Mouse (Mus musculus): ENCODE measurements at regions not wholly inside any gene's neighbourhood (a gene's known extent, or its start where the extent isn't known, plus 50 kb on each side); places are given as distances from the start of the nearest gene placed in this dataset.

DNA sequence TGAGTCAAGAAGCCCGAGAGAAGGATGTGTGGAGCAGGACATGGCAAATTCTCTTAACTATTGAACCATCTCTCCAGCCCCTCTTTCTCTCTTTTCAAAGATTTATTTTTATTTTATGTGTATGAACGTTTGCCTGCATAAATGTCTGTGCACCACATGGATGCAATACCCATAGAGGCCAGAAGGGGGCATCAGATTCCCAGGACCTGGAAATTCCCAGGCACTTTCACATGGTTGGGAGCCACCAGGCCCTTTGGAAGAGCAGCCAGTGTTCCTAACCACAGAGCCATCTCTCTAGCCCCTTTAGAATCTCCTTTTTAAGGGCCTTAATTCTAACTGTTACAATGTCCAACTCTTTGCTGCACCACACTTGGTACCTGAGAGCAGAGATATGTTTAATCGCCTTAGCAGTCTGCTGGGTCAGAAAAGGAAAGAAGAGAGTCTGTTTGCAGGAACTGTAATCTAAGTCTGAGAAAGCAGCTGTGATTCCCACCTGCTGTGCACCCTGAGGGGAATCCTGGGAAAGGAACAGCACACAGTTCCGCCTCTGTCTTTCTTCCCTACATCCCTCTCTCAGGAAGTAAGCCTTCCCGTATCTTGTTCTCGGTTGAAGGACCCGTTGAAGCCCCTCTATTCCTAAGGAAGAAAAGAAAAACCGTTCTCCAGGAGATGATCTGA lies 186.8 kb downstream of the Katnal1 start:
- Histone ChIP-seq H3K9me3 (replicated peaks; ENCODE audit: control insufficient read depth, low read length) (no peaks in the 10 kb centered on the region), H3K27me3 (ENCODE audit: control insufficient read depth, insufficient read depth, low read length) (no peaks in the 10 kb centered on the region), H3K9ac (ENCODE audit: low read depth, low read length) (no peak overlapping the region), H3K27ac (ENCODE audit: low read depth, low read length) (no peak overlapping the region), H3K4me1 (ENCODE audit: control insufficient read depth, insufficient read depth, low read length) (peaks cover 6% of the 10 kb centered on the region; the same call in 1 of the 2 replicates), H3K4me3 (ENCODE audit: low read depth, low read length) (no peak overlapping the region), H3K36me3 (ENCODE audit: control insufficient read depth, insufficient read depth, low read length) (no peaks in the 10 kb centered on the region), H3K4me2 (no peak overlapping the region)
- WGBS (ENCODE audit: insufficient replicate concordance): 87% methylated on average over 8 of the region's 8 CpGs
- no peak for ATAC-seq (replicated peaks; ENCODE audit: insufficient number of reproducible peaks, low FRiP score, low TSS enrichment)

DNA sequence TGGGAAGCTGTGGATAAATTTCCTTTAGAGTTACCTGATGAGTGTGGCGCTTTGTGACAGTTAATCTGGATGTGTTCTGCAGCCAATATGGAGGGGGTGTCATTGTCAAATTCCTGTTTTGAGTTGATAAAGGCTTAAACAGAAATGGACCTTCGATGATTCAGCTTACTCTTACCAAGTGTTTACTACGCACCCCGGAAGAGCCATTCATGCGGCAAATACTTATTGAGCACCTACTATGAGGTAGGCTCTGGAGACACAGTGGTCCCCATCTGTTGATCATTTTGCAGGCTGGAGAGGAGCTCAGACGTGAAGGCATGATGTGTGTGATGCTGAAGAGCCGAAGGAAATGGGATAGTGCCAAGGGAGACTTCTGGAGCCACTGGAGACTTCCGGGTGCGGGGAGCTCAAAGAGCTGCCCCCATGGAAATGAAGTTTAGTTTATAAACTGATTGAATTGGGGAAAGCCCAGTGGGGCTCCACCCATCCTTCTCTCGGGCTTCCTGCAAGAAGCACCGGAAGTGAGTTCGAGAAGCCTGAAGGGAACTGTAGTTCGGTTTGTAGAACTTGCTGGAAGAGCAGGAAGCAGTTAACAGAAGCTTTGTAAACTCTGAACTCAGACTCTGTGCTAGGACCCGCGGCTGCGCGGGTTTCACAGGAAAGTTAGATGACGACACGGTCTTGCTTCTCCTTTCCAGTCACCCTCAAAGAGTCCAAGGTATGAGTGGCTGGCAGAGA lies 187.7 kb downstream of the Katnal1 start:
- Histone ChIP-seq H3K4me2 (no peak overlapping the region), H3K4me3 (ENCODE audit: low read depth, low read length) (no peak overlapping the region), H3K9me3 (replicated peaks; ENCODE audit: control insufficient read depth, low read length) (no peaks in the 10 kb centered on the region), H3K27ac (ENCODE audit: low read depth, low read length) (no peak overlapping the region), H3K27me3 (ENCODE audit: control insufficient read depth, insufficient read depth, low read length) (no peaks in the 10 kb centered on the region), H3K36me3 (ENCODE audit: control insufficient read depth, insufficient read depth, low read length) (no peaks in the 10 kb centered on the region), H3K9ac (ENCODE audit: low read depth, low read length) (no peak overlapping the region), H3K4me1 (ENCODE audit: control insufficient read depth, insufficient read depth, low read length) (peaks cover 6% of the 10 kb centered on the region; the same call in 1 of the 2 replicates)
- ATAC-seq (replicated peaks; ENCODE audit: insufficient number of reproducible peaks, low FRiP score, low TSS enrichment): no peak
- 87% methylated on average over 19 of the region's 19 CpGs for WGBS (ENCODE audit: insufficient replicate concordance)

DNA sequence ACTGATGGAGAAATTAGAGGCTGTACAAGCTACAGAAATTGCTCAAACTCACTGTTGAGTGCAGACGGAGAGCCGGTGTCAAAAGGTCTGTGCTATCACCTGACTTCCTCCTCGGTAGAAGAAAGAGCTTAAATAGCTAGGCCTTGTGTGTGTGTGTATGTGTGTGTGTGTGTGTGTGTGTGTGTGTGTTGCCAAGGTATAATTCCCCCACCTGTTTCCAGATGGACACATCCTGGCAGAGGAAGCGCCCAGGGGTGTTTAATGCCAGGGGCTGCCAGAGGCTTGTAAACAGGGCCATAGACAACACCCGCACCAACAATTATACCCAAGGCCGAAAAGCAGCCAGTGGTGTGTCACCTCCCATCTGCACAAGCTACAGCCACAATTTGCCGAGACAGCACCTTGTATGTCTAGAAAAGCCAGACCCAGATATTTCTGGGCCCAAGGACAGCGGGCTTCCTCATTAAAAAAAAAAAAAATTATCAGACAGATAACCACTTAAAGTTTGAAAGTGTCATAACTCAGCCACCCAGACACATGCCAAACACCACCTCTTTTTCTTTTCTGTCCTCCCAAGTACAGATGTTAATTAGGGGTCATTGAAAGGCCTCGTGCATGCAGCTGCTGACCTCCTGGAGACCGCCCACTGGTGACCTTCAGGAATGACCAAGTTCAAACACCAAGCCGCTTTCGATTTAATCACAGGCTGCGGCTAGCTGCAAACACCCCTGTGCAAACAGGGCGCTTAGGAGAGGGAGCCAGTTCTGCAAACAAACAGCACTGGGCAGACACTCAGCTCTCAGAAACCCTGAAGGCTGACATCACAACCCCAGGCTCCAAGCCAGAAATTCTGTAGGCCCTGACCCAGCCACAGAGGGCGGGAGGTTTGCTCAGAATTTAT lies 188.0 kb upstream of the Ubl3 start:
- H3K36me3 ChIP-seq (ENCODE audit: control insufficient read depth, insufficient read depth, low read length): no peaks in the 10 kb centered on the region
- no peak overlapping the region for H3K4me3 ChIP-seq (ENCODE audit: low read depth, low read length)
- peaks cover 6% of the 10 kb centered on the region; the same call in 1 of the 2 replicates for H3K4me1 ChIP-seq (ENCODE audit: control insufficient read depth, insufficient read depth, low read length)
- no peak for ATAC-seq (replicated peaks; ENCODE audit: insufficient number of reproducible peaks, low FRiP score, low TSS enrichment)
- no peak overlapping the region for H3K27ac ChIP-seq (ENCODE audit: low read depth, low read length)
- no peak overlapping the region for H3K4me2 ChIP-seq
- H3K27me3 ChIP-seq (ENCODE audit: control insufficient read depth, insufficient read depth, low read length): no peaks in the 10 kb centered on the region
- no peak overlapping the region for H3K9ac ChIP-seq (ENCODE audit: low read depth, low read length)
- WGBS (ENCODE audit: insufficient replicate concordance): 57% methylated on average over 15 of the region's 15 CpGs
- no peaks in the 10 kb centered on the region for H3K9me3 ChIP-seq (replicated peaks; ENCODE audit: control insufficient read depth, low read length)

DNA sequence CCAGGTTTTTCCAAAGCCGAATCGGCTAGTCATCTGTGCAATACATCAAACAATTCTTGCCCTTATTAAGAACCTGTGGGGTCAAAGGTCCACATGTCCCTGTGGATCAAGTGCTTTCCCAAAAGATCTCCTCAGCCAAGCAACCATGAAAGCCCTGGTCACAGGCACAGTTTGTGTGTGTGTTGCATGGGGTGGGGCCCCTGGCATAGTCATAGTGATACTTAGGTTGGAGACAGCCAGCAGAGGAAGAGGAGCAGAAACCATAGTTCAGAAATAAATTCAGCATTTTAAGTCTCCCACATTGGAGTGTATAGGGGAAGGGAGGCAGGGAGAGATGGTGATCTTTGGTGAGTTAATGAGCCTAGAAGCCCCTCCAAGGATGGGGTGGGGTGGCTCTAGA lies 187.1 kb upstream of the Ubl3 start:
- ATAC-seq (replicated peaks; ENCODE audit: insufficient number of reproducible peaks, low FRiP score, low TSS enrichment): no peak
- no peak overlapping the region for H3K4me3 ChIP-seq (ENCODE audit: low read depth, low read length)
- H3K27ac ChIP-seq (ENCODE audit: low read depth, low read length): no peak overlapping the region
- H3K4me1 ChIP-seq (ENCODE audit: control insufficient read depth, insufficient read depth, low read length): peaks cover 6% of the 10 kb centered on the region; the same call in 1 of the 2 replicates
- H3K36me3 ChIP-seq (ENCODE audit: control insufficient read depth, insufficient read depth, low read length): no peaks in the 10 kb centered on the region
- H3K9me3 ChIP-seq (replicated peaks; ENCODE audit: control insufficient read depth, low read length): no peaks in the 10 kb centered on the region
- no peaks in the 10 kb centered on the region for H3K27me3 ChIP-seq (ENCODE audit: control insufficient read depth, insufficient read depth, low read length)
- H3K4me2 ChIP-seq: no peak overlapping the region
- WGBS (ENCODE audit: insufficient replicate concordance): 80% methylated on average over 2 of the region's 2 CpGs
- H3K9ac ChIP-seq (ENCODE audit: low read depth, low read length): no peak overlapping the region

DNA sequence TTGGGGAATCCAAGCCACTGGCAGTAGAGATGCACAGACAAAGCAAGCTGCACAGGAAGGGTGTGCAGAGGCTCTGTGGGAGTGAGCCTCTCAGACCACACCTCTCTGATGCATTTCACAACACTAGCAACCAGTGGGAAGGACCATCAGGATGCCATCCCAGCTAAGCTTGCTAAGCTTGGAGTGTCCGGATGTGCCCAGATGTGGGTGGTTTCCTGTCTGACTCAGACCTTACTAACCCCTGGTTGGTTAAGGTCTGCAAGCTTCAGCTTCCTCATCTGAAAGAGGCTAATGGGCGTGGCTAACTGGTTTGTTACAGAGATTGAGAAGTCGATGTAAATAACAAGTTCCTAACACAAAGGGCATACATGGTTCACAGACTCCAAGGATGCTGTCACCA lies 186.6 kb upstream of the Ubl3 start:
- no peak overlapping the region for H3K9ac ChIP-seq (ENCODE audit: low read depth, low read length)
- WGBS (ENCODE audit: insufficient replicate concordance): 68% methylated on average over 3 of the region's 3 CpGs
- no peaks in the 10 kb centered on the region for H3K36me3 ChIP-seq (ENCODE audit: control insufficient read depth, insufficient read depth, low read length)
- H3K9me3 ChIP-seq (replicated peaks; ENCODE audit: control insufficient read depth, low read length): no peaks in the 10 kb centered on the region
- no peaks in the 10 kb centered on the region for H3K27me3 ChIP-seq (ENCODE audit: control insufficient read depth, insufficient read depth, low read length)
- no peak overlapping the region for H3K27ac ChIP-seq (ENCODE audit: low read depth, low read length)
- H3K4me2 ChIP-seq: no peak overlapping the region
- H3K4me3 ChIP-seq (ENCODE audit: low read depth, low read length): no peak overlapping the region
- peaks cover 6% of the 10 kb centered on the region; the same call in 1 of the 2 replicates for H3K4me1 ChIP-seq (ENCODE audit: control insufficient read depth, insufficient read depth, low read length)
- 0 out of 2 replicates have a peak, but pooled peaks have one; percentile 22 for ATAC-seq (replicated peaks; ENCODE audit: insufficient number of reproducible peaks, low FRiP score, low TSS enrichment)

DNA sequence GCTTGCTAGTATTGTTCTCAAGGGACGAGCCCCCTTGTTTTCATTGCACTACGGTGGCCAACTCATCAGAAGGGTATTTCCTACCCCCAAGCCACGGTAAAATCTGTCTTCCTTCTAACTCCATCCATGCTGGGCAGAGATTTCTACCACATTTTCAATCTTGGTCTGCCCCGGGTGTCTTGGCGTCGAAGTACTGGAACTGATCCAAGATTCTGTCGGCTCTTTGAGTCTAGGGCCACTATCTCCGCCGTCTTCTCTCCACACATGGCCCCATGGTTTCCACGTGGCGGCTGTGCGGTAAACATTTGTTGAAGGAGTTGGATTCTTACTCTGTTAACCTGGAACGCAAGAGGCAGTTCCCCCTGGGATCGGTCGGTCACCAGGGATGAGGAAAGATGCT lies 177.0 kb upstream of the Ubl3 start:
- WGBS (ENCODE audit: insufficient replicate concordance): 61% methylated on average over 15 of the region's 15 CpGs
- Histone ChIP-seq H3K27ac (ENCODE audit: low read depth, low read length) (no peak overlapping the region), H3K4me3 (ENCODE audit: low read depth, low read length) (no peak overlapping the region), H3K27me3 (ENCODE audit: control insufficient read depth, insufficient read depth, low read length) (no peaks in the 10 kb centered on the region; the same call in 1 of the 2 replicates), H3K9ac (ENCODE audit: low read depth, low read length) (no peak overlapping the region), H3K36me3 (ENCODE audit: control insufficient read depth, insufficient read depth, low read length) (no peaks in the 10 kb centered on the region), H3K4me2 (no peak overlapping the region), H3K9me3 (replicated peaks; ENCODE audit: control insufficient read depth, low read length) (no peaks in the 10 kb centered on the region), H3K4me1 (ENCODE audit: control insufficient read depth, insufficient read depth, low read length) (no peaks in the 10 kb centered on the region)
- no peak for ATAC-seq (replicated peaks; ENCODE audit: insufficient number of reproducible peaks, low FRiP score, low TSS enrichment)

DNA sequence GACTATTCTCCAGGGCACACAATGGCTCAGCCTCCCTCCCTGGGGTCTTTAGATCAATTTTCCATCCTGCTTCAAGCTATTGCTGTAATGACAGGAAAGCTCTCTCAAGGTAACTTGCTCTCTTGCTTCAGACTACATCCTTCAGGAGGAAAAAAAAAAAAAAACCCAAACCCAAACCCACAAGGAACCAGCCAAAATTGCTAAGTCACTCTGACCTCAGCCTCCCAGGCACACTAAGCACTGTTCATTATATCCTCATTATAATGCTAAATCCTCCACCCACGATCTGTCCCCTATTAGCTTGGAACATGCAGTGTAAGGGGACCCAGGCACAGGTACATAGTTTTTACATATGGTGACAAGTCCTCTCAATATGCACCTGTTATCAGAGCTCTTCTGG lies 175.9 kb upstream of the Ubl3 start:
- Histone ChIP-seq H3K4me2 (no peak overlapping the region), H3K4me1 (ENCODE audit: control insufficient read depth, insufficient read depth, low read length) (no peaks in the 10 kb centered on the region), H3K9me3 (replicated peaks; ENCODE audit: control insufficient read depth, low read length) (no peaks in the 10 kb centered on the region), H3K9ac (ENCODE audit: low read depth, low read length) (no peak overlapping the region), H3K36me3 (ENCODE audit: control insufficient read depth, insufficient read depth, low read length) (no peaks in the 10 kb centered on the region), H3K4me3 (ENCODE audit: low read depth, low read length) (no peak overlapping the region), H3K27me3 (ENCODE audit: control insufficient read depth, insufficient read depth, low read length) (no peaks in the 10 kb centered on the region; the same call in 1 of the 2 replicates), H3K27ac (ENCODE audit: low read depth, low read length) (no peak overlapping the region)
- WGBS (ENCODE audit: insufficient replicate concordance): 77% methylated on average over 1 of the region's 1 CpGs
- no peak for ATAC-seq (replicated peaks; ENCODE audit: insufficient number of reproducible peaks, low FRiP score, low TSS enrichment)

DNA sequence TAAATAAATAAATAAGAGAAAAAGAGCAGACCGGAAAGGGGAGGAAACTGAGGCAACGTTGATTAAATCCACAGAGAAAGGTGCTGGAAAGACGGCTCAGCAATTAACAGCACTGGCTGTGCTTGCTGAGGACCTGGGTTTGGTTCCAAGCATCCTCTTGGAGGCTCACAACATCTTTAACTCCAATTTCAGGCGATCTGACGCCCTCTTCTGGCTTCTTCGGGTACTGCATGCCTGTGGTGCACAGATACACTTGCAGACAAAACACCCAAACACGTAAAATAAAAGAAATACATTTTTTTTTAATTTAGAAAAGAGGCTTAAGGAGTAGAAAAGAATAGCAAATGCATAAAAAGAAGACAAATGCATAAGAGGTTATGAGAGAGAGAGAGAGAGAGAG lies 173.9 kb upstream of the Ubl3 start:
- Histone ChIP-seq H3K4me1 (ENCODE audit: control insufficient read depth, insufficient read depth, low read length) (no peaks in the 10 kb centered on the region), H3K4me3 (ENCODE audit: low read depth, low read length) (no peak overlapping the region), H3K4me2 (no peak overlapping the region), H3K27me3 (ENCODE audit: control insufficient read depth, insufficient read depth, low read length) (no peaks in the 10 kb centered on the region; the same call in 1 of the 2 replicates), H3K9me3 (replicated peaks; ENCODE audit: control insufficient read depth, low read length) (no peaks in the 10 kb centered on the region), H3K36me3 (ENCODE audit: control insufficient read depth, insufficient read depth, low read length) (no peaks in the 10 kb centered on the region), H3K27ac (ENCODE audit: low read depth, low read length) (no peak overlapping the region), H3K9ac (ENCODE audit: low read depth, low read length) (no peak overlapping the region)
- WGBS (ENCODE audit: insufficient replicate concordance): 70% methylated on average over 7 of the region's 7 CpGs
- no peak for ATAC-seq (replicated peaks; ENCODE audit: insufficient number of reproducible peaks, low FRiP score, low TSS enrichment)

Data from heart, embryonic 11.5 days (tissue).